Mouse (Mus musculus) brain, embryonic 14.5 days (tissue): ENCODE measurements around the gene Rufy4. TPM values are rescaled to one million over a fixed set of nuclear protein-coding genes. Genes with fewer than 3 reads are reported as not detected.

Source experiments
- DNase-seq: peaks from one replicate; pipeline ENCODE4 v3.0.0-alpha.2; 2011; ENCODE audit warnings: low read depth
- CTCF ChIP-seq: fragments of 200-500 bp; IDR thresholded peaks from 2 replicates; pipeline ENCODE4 v1.5.1; 2012; ENCODE audit warnings: inconsistent platforms, mild to moderate bottlenecking, moderate library complexity, borderline replicate concordance; ENCODE audit not compliant: insufficient read depth, insufficient read length; ENCODE audit errors: extremely low read depth
- POLR2A ChIP-seq: fragments of 200-500 bp; IDR thresholded peaks from 2 replicates; pipeline ENCODE4 v1.6.1; 2012; ENCODE audit warnings: mild to moderate bottlenecking, inconsistent platforms, borderline replicate concordance; ENCODE audit not compliant: poor library complexity, insufficient read depth, insufficient read length, severe bottlenecking; ENCODE audit errors: extremely low read depth
- polyA plus RNA-seq: library from polyadenylated mRNA; depleted of rRNA; stranded (reverse); fragments of >200 nt; gene quantifications from 2 replicates; pipeline ENCODE4 v1.2.3, GENCODE M21; 2012; rRNA removed

The Rufy4 gene
- 0.52 and 0.86 TPM in 2 replicates for polyA plus RNA-seq

- TF ChIP-seq CTCF = peak; percentile 90
- TF ChIP-seq POLR2A = no peak
These were observed at the start of gene Rufy4 for GRCm38 (mm10) chr1:74124991-74125552. TSS of gene Rufy4 (plus strand) at chr1:74125541.

DNA sequence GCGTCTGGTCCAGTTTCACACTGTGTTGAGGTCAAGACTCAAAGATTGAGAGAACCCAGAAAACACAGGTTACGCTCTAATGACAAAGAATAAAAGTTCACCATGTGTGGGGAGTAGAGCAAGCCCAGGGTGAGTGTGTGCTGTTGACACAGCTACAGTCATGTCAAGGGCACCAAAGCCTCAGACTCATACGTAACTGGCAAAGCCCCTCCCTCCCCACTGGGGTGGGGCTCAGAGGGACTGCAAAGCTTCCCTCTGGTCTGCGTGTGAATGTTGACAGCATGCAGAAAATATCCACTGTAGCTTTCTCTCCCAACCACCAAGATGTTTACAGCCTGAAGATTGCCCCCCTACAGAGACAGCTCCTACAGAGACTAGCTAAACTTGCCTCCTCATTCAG lies 49.1 kb upstream of the Rufy4 start:
- TF ChIP-seq POLR2A (no peak), CTCF (no peak)
- no peak for DNase-seq

More at GRCm38 (mm10) chr1:74124991-74125552, at the start of gene Rufy4:
- peak; percentile 89 for DNase-seq

GRCm38 (mm10) chr1:74077353-74077752 lies 48.0 kb upstream of the Rufy4 start:
- TF ChIP-seq CTCF (peak; percentile 73; the same call in 1 of the 2 replicates), POLR2A (no peak)
- DNase-seq = peak; percentile 65

DNA sequence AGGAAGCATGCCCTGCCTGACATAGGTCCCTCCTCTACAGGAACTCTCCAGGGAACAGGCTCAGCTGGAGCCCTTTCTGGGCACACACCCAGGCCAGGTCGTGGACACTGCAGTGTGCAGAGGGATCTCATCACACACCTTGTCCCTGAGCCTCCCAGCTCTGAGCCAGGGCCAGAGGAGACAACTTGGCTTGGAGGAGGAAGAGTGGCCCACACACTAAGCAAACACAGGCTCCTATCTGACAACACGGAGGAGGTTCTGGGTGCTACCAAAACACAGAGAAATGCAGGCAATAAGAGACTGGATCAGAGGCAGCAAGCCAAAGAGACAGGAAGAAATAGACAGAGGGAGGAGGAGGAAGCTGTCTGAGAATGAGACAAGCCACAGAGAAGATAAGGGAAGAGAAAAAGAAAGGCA lies 43.8 kb upstream of the Rufy4 start:
- no peak for DNase-seq
- TF ChIP-seq CTCF (no peak), POLR2A (no peak)

- peak; percentile 51 for DNase-seq
- TF ChIP-seq CTCF = peak; percentile 86
- no peak for TF ChIP-seq POLR2A
These were observed 42.4 kb upstream of the Rufy4 start for GRCm38 (mm10) chr1:74082841-74083463.

DNA sequence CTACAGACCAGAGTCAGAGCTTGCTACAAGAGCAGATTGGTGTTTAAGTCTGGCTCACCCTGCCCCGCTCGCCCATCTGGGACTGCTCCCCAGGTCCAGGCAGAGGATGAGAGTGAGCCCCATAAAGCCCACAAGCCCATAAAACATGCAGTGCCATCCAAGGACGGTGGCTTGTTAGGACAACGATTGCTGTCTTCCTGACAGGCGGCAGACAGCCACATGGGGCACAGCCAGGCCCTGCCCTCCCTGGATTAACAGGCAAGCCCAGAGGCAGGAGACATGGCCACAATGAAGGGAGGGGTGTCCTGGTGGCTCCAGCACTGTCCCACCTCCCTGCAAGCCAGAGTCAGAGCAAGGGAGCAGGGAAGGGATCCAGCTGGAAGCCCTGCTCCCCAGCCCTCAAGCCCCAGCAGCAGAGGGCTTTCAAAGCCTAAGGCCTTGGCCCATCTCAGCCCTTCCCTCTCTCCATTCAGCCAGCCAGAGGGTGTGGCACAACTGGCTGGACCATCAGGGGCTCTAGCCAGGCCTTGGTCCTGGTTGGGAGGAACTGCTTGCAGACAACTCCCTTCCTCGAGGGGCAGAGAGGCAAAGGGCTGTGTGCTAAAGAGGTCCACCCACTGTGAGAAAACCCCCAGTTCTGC lies 41.2 kb upstream of the Rufy4 start:
- no peak for DNase-seq
- TF ChIP-seq POLR2A (no peak), CTCF (no peak)

GRCm38 (mm10) chr1:74084752-74085151 lies 40.6 kb upstream of the Rufy4 start:
- no peak for DNase-seq
- TF ChIP-seq CTCF (no peak), POLR2A (no peak)

DNA sequence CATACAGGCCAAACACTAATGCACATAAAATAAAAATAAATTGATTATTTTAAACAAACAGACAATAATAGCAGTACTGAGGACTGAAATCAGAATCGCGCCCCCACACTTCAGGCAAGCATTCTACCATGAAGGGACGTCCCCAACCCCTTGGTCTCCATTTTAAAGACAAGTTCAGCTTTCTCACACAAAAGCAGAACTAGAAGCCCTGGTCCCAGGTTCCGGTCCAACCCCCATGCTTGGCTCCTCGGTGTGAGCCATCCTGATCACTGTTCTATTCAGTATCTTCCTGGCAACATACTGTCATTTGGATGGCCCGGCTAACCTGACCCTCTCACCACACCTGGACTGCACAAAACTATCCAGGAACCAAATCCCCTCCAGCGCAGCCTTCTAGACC lies 39.8 kb upstream of the Rufy4 start:
- TF ChIP-seq POLR2A = no peak
- TF ChIP-seq CTCF = no peak
- no peak for DNase-seq

GRCm38 (mm10) chr1:74088569-74088968 lies 36.8 kb upstream of the Rufy4 start:
- TF ChIP-seq CTCF = no peak
- TF ChIP-seq POLR2A = no peak
- DNase-seq = no peak

DNA sequence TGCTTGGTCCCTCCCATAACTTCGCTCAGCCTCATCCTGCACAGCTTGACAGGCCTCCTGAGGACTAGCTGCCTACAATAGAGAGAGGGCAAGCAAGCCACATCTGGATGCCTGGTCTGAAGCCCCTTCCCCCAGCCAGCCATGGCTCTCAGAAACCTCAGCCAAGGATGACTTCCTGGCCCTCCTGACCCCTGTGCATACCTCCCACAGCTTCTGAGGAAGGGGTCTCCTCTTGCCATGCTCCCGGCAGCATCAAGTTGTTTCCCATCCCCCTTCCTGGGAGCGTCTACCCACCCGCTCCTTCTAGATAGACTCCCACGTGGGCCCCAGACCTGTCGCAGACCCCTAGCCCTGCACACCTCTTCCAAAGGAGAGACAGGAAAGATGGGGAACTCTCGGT lies 35.0 kb upstream of the Rufy4 start:
- no peak for TF ChIP-seq POLR2A
- TF ChIP-seq CTCF = no peak

DNA sequence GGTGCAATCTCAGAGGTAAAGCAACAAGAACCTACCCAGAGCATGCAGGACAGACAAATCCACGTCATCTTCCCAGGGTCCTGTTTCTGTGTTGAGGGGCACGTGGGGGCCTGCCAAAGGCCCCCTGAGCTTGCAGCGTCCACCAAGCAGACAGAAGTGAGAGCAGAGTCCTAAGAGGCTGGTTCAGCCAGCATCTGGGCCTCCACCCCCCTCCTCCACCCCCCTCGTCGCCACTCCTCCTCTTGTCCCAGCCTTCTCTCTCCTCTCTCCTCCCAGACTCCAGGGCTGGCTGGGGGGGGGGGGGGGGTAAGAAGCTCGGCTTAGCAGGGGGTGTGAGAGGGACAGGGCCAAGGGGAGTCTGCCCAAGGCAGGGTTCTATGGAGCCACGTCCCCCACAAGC lies 34.2 kb upstream of the Rufy4 start:
- TF ChIP-seq CTCF (no peak), POLR2A (no peak)
- no peak for DNase-seq

More for the DNA sequence above, 35.0 kb upstream of the Rufy4 start:
- no peak for DNase-seq
